Mouse (Mus musculus) liver, embryonic 14.5 days (tissue): Measurements from ENCODE around the gene Mgll.

Experiments
- CTCF ChIP-seq: IDR thresholded peaks from 2 replicates; pipeline ENCODE4 v1.5.1; 2016; ENCODE audit warnings: antibody characterized with exemption, low read depth, control low read depth
- EP300 ChIP-seq: IDR thresholded peaks from 2 replicates; pipeline ENCODE4 v1.6.1; 2016; ENCODE audit warnings: antibody characterized with exemption, low read depth

- TF ChIP-seq CTCF, result no peak
- no peak for TF ChIP-seq EP300
These were observed 12.1 kb upstream of the Mgll start for GRCm38 (mm10) chr6:88712083-88712482.
